Mouse (Mus musculus): Measurements from ENCODE around the gene Lhx2.

Lhx2 gene

DNA sequence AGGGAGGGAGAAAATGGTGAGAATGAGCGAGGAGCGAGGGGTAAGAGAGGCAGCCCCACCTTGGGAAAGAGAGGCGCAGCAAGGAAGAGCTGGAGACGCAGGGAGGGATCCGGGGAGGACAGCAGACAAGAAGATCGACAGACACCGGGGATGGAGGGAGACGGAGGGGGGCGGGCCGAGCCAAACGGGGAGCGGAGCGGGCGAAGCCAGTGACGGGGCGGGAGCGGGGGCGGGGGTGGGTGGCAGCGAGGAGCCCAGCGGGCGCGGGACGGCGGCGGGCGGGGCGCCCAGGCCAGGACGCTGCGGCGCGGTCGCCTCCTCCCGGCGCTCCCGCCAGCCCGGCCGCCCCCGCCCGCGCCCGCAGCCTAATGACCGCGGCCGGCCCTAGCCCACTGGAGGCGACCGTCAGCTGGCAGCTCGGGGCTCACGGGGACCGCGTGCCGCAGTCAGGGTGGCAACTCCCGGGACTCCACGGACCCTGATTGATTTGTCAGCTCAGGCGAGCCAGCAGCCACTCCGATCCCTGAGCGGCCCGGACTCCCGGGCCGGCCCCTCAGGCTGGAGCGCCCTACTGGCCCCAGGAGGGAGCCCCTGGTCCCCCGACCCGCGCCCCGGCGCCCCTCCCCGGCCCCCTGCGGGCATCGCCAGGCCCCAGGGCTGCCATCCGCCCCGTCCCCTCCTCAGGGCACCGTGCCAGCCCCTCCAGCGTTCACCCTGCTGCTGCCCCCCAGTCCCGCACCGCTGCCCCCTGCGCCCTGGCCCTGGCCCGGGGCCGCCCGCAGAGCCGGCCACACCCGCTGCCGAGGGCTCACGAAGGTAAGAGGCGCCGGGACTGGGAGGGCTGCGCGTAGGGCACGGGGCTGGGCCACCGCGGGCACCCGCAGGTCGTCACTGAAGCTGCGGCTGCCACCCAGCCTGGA lies at the start of gene Lhx2:
Gene Lhx2 (plus strand): TSS at position 292 of the 920 bp plus-strand sequence.
- no peak for DNase-seq (ENCODE audit: low spot score)

- peak; percentile 19 for DNase-seq (ENCODE audit: low spot score)
Observed at GRCm38 (mm10) chr2:38291526-38291925, 47.6 kb upstream of the Lhx2 start.

DNA sequence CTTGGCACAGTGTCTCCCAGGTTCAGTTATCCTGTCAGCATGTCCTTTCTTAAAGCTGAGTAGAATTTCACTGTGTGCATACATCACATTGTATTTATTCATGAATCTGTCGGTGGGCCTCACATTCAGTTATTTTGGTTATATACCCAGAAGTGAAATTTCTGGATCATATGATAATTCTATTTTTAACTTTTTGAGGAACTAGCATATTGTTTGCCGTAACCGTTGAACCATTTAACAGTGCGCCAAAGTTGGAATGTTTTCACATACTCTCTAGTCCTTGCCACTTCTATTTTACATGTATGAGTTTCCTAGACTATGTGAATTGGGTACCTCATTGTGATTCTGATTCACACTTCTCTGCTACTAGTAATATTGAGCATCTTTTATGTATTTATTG lies 43.1 kb upstream of the Lhx2 start:
- no peak for DNase-seq (ENCODE audit: low spot score)

DNA sequence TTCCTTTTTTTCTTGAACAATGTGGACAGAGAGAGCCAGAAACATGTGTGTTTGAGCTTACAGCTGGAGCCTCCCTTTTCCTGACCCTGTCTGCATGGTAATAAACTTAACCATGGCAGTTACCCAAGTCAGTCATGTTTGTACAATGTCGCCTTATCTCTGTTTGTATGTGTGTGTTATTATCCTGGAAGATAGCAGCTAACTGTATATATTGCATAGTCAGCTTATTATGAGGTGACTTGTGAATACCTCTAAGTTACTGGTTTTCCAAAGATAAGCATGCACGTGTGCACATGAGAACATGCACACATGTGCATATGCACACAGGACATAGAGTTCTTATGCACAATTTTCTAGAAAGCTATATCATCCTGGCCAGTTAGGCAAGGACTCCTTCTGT lies 38.1 kb upstream of the Lhx2 start:
- no peak for DNase-seq (ENCODE audit: low spot score)

GRCm38 (mm10) chr2:38305152-38305551 lies 33.9 kb upstream of the Lhx2 start:
- DNase-seq (ENCODE audit: low spot score): no peak

DNA sequence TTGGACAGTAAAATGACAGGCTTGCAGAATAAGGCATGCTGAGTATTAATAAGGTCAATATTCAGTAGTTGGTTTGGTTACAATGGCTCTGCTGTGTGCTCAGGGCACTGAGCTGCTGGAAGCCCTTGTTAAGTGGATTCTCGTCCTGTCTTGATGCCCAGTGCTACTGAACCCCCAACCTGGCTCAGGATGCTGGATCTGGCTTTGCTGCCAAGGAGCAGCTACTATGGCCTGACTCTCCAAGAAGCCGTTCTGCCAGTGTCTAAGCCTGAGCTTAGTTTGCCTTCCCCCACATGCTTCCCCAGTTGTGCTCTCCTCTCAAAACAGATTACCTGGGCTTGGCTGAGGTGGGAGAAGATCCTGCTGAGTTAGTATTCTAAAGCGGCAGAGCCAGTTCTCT lies 26.2 kb upstream of the Lhx2 start:
- no peak for DNase-seq (ENCODE audit: low spot score)

DNA sequence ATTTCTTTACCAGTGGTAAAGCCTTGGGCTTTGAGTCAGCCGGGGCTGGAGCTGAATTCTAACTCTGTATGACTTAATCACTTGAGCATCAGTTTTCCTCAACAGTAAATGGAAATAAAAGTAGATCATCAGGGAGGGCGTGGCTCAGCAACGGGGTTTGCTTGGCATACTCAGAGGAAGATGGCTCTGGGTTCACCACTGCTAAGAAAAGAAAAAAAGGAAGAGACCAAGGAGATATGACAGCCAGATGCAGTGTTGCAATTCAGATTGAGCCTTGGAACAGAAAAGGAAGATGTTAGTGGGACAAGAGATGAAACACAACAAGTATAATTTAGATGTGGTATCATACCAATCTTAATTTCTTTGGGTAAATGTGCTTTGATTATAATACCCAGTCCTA lies 25.7 kb upstream of the Lhx2 start:
- no peak for DNase-seq (ENCODE audit: low spot score)

- DNase-seq (ENCODE audit: low spot score): no peak
Observed at GRCm38 (mm10) chr2:38319086-38319485, 20.0 kb upstream of the Lhx2 start.

DNA sequence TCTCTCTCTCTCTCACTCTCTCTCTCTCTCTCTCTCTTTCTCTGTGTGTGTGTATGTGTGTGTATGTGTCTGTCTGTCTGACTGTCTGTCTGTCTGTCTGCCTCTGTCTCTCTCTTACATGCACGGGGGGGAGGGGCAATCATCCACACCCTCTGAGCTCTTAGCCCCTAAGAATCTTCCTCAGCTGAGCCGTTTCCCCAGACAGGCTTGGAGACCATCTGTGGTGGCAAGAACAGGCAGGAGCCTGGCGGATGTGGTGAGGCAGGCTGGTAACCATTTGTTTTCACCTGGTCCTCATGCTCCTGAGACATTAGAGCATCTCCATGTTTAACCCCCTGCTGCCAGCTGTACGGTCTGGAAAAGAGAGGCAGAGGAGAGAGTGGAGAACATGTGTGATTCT lies 18.2 kb upstream of the Lhx2 start:
- no peak for DNase-seq (ENCODE audit: low spot score)

DNA sequence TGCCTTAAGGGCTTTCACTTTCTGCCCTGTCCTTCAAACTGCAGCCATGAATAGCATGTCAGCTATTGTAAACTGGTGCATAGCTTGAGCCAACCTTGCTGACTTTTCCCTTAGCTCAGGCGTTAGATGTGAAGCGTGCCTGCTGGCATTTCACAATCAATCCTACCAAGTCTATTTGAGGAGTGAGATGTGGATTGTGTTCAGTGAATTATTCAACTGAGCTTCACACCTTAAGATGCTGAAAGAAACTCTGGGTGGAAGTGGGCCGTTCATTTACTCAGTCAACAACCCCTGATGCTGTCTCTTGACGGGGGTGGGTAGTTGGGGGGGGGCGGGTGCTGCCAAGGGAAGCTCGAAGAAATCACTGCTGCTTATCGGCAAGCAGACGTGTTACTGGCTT lies 15.7 kb upstream of the Lhx2 start:
- DNase-seq (ENCODE audit: low spot score): no peak

- no peak for DNase-seq (ENCODE audit: low spot score)
Observed at GRCm38 (mm10) chr2:38326671-38327070, 12.4 kb upstream of the Lhx2 start.

DNA sequence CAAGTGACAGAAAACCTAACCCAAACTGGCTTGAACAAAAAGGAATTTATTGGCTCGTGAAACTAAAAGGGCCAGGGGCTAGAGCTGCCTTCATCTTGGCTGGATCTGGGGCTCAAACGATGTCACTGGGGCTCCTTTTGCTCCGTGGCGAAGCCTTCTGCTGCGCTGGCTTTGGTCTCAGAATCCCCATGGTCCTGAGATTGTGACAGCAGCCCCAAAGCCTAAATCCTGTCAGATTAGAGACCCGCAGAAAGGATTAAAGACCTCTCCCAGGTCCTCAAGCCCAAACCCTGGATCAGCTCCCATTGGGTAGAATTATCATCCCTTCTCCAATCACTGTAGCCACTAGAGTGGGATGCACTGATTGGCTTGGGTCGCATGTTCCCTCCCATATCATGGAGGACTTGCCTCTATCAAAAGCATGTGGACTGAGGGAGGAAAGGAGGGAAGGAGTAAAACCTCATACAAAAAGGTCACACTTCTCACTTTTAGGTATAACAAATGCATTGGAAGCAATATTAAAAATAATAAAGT lies 5.4 kb upstream of the Lhx2 start:
- no peak for DNase-seq (ENCODE audit: low spot score)

GRCm38 (mm10) chr2:38336606-38337005 lies 2.5 kb upstream of the Lhx2 start:
- no peak for DNase-seq (ENCODE audit: low spot score)

DNA sequence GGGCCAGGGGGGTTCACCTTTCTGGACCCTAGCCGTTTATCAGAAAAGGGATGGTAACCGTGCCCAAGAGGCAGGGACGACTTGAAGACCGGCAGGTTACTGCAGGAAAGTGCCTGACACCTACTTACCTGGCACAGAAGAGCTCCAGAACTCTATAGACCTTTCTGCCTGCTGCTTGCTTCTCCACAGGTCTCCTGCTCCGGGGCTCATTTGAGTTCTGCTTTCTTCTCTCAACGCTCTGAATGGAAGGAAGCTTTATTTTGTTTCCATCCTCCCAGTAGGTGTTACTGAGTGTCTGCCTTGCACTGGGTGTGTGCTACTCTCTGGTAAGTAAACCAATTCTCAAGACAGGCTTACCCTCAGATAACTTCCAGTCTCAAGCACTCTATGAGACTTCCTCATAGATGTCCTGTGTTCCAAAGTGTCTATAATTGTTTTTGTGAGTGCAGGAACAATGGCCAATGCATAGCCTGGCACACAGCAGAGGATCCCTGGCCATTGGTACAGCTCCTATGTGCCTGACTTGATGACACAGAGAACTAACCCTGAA lies 1.9 kb upstream of the Lhx2 start:
- no peak for DNase-seq (ENCODE audit: low spot score)

- DNase-seq (ENCODE audit: low spot score): no peak
Observed at GRCm38 (mm10) chr2:38337681-38338080, 1.4 kb upstream of the Lhx2 start.

DNA sequence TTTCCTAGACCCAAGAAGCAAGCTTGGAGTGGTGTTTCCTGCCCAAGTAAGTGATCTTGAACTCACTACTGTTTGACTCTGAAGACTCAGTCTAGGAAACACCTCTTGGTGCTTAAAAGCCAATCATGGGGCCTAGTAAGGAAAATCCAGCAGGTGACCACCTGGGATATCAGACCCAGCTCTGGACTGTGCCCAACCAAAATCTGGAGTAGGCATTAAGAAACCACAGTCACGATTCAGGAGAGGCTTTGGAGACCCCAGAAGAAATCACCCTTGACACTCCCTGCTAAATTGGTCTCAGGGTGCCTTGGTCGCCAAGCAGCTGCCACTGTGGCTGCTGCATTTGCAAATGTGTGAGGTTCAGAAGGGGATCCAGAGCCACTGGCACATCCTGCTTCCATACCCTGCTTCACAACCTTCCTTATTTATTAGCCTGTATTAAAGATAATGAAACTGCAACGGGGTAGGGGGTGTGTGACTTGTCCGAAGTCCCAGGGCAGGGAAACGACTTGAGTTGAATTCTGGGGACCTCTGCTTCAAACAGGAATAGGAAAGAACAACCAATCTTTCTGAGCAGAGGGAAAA lies 641 bp upstream of the Lhx2 start:
- DNase-seq (ENCODE audit: low spot score): no peak

GRCm38 (mm10) chr2:38339910-38340625 lies 987 bp downstream of the Lhx2 start:
- no peak for DNase-seq (ENCODE audit: low spot score)

DNA sequence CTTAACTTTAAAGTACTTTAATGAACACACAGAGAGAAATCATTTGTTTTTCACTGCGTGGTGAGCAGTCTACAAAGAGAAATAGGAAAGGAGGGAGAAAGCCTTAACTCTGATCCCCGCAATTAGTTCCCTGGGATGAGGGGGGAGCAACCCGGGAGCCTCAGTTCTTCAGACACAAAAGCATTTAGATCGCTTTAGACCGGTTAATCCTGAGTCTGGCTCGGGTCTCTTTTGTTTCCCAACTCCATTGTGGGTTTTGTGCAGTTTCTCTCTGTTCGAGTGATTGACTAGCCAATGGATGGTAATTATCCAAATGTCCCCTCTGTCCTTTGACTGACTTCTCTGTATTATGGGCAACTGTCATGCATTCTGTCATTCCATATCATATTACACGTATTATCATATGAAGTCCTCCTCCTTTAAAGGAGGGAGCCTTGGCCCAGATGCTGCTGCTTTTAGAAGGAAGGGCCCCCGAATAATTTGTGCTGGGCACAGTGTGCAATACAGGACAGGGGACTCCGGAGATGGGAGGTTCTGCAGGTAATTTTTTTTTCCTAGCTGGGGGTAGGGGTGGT lies 1.6 kb downstream of the Lhx2 start:
- no peak for DNase-seq (ENCODE audit: low spot score)

GRCm38 (mm10) chr2:38343573-38343972 lies 4.5 kb downstream of the Lhx2 start:
- no peak for DNase-seq (ENCODE audit: low spot score)

DNA sequence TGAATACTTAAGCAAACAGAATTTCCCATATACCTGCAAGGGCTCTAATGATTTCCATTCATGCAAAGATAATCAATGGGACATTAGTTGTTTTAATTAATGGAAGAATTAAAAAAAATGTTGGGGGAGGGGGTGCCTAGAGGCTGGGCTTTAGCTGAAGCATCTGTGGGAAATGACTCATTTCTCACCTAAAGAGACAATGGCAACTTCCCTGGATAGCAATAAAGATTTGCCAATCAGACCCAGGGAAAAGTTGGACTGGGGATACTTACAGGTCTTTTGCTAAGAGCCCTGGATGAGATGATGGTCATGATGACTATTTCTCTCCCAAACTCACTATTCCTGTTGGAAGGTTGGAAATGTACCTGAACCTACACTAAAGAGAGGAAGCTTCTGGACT lies 5.6 kb downstream of the Lhx2 start:
- DNase-seq (ENCODE audit: low spot score): no peak

DNA sequence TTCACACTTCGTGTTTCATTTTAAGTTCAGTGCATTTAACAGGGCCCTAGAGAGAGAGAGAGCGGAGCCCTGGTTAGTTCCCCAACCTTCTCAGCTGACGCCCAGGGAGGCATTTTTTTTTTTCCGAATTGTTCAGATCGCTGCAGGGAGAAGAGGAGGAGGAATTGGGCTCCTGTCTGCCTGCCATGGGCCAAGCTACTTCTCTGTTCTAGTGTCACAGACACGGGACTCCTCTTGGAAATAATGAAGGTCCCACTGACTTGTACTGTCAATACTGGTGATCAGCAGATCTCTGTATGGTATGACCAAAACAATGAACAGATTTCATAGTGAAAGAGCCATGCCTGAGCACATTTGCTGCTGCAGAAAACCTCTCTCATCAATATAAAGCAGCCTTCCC lies 7.3 kb downstream of the Lhx2 start:
- DNase-seq (ENCODE audit: low spot score): no peak

Measured in lung, postnatal 25 days (tissue).